28 mouse cellular contexts compared by ENCODE assay signal in the genomic region with DNA sequence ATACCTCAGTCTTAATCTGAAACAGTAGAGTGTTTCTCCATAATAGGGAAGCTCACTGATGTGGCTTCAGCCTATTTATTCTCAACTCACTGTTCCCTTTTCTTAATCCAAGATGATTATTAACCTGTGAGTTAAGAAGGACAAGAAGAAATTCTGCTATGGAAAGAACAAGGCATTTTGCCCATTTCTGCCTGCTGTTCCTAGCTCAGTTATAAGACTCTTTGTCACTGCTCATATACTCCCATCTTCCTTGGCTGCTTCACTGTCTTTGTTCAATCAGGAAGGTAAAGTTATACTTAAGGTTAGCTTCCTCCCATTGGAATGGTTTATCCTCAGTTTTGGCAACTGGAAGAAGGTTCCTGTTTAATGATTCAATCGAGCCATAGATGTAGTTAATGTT.
"Had no signal": no experiment of that assay in that cellular context is flagged by ENCODE, and none has a peak within 500 bp of the region (broad histone marks: within the 10 kb centered on the region; RNA-seq: fewer than 3 reads in every experiment).

No protein-coding gene starts in this region.

- H3K4me2 ChIP-seq: embryonic facial prominence, embryonic 12.5 days; embryonic facial prominence, embryonic 13.5 days; embryonic facial prominence, embryonic 15.5 days; forebrain, embryonic 12.5 days; forebrain, embryonic 13.5 days; forebrain, embryonic 15.5 days had no signal

- H3K9me3 ChIP-seq: embryonic facial prominence, embryonic 10.5 days; embryonic facial prominence, embryonic 12.5 days; embryonic facial prominence, embryonic 13.5 days; embryonic facial prominence, embryonic 15.5 days; forebrain, embryonic 10.5 days; forebrain, embryonic 12.5 days; forebrain, embryonic 13.5 days; forebrain, embryonic 15.5 days had no signal

- ATAC-seq: forebrain, embryonic 13.5 days; forebrain, embryonic 14.5 days; forebrain, embryonic 15.5 days; forebrain, embryonic 16.5 days; forebrain, postnatal 0 days had no signal

- H3K4me3 ChIP-seq: embryonic facial prominence, embryonic 10.5 days; embryonic facial prominence, embryonic 12.5 days; embryonic facial prominence, embryonic 13.5 days; embryonic facial prominence, embryonic 15.5 days; erythroblast, embryonic 14.5 days; forebrain, embryonic 10.5 days; forebrain, embryonic 12.5 days; forebrain, embryonic 13.5 days; forebrain, embryonic 15.5 days; gastrocnemius, adult 2 months had no signal

- DNase-seq: cerebellum, adult 2 months; cerebellum, adult 8-10 months; cerebellum, adult 9-10 months; cerebellum, adult 9-11 months; cerebellum, postnatal 10 days; cerebellum, postnatal 14 days; cerebellum, postnatal 25 days; cerebellum, postnatal 36 days; embryo, embryonic 11 days; forebrain, postnatal 0 days; gastrocnemius, adult 2 months; gastrocnemius, postnatal 10 days; gastrocnemius, postnatal 14 days; gastrocnemius, postnatal 25 days; gastrocnemius, postnatal 36 days; heart, adult 11 months; heart, adult 18-20 months had no signal

- H3K4me1 ChIP-seq: embryonic facial prominence, embryonic 10.5 days; embryonic facial prominence, embryonic 12.5 days; embryonic facial prominence, embryonic 13.5 days; embryonic facial prominence, embryonic 15.5 days; forebrain, embryonic 10.5 days; forebrain, embryonic 12.5 days; forebrain, embryonic 13.5 days; forebrain, embryonic 15.5 days had no signal

- H3K27ac ChIP-seq: embryonic facial prominence, embryonic 10.5 days; embryonic facial prominence, embryonic 12.5 days; embryonic facial prominence, embryonic 13.5 days; embryonic facial prominence, embryonic 15.5 days; forebrain, embryonic 10.5 days; forebrain, embryonic 12.5 days; forebrain, embryonic 13.5 days; forebrain, embryonic 15.5 days; gastrocnemius, adult 2 months had no signal

- H3K9ac ChIP-seq: embryonic facial prominence, embryonic 12.5 days; embryonic facial prominence, embryonic 13.5 days; embryonic facial prominence, embryonic 15.5 days; forebrain, embryonic 12.5 days; forebrain, embryonic 13.5 days; forebrain, embryonic 15.5 days; forebrain, postnatal 0 days had no signal

- H3K36me3 ChIP-seq: embryonic facial prominence, embryonic 10.5 days; embryonic facial prominence, embryonic 12.5 days; embryonic facial prominence, embryonic 13.5 days; embryonic facial prominence, embryonic 15.5 days; forebrain, embryonic 10.5 days; forebrain, embryonic 12.5 days; forebrain, embryonic 15.5 days had no signal

- H3K27me3 ChIP-seq: embryonic facial prominence, embryonic 12.5 days; embryonic facial prominence, embryonic 13.5 days; embryonic facial prominence, embryonic 15.5 days; forebrain, embryonic 12.5 days; forebrain, embryonic 13.5 days; forebrain, embryonic 15.5 days had no signal
